Mouse (Mus musculus) right cerebral cortex, adult 18-20 months (tissue): ENCODE measurements around the gene Arpc4.

Source experiments
- DNase-seq: peaks from one replicate; pipeline ENCODE4 v3.0.0; 2022; ENCODE audit warnings: mixed read lengths

The Arpc4 gene

GRCm38 (mm10) chr6:113410001-113410400, 32.1 kb downstream of the Arpc4 start:
- no peak for DNase-seq

GRCm38 (mm10) chr6:113416416-113416815, 38.5 kb downstream of the Arpc4 start:
- no peak for DNase-seq

- DNase-seq = no peak
These were observed 40.7 kb downstream of the Arpc4 start for GRCm38 (mm10) chr6:113418441-113419198.

- DNase-seq = peak; percentile 97
These were observed 41.3 kb downstream of the Arpc4 start, which contains the start of gene Rpusd3 for GRCm38 (mm10) chr6:113419199-113419587. Gene Rpusd3 (minus strand): TSS chr6:113419340.

GRCm38 (mm10) chr6:113423000-113423399, 45.1 kb downstream of the Arpc4 start:
- no peak for DNase-seq

GRCm38 (mm10) chr6:113424187-113424586, 46.3 kb downstream of the Arpc4 start:
- DNase-seq = no peak

- no peak for DNase-seq
These were observed 48.8 kb downstream of the Arpc4 start for GRCm38 (mm10) chr6:113426696-113427095.

GRCm38 (mm10) chr6:113427397-113427796, 49.5 kb downstream of the Arpc4 start:
- no peak for DNase-seq

- no peak for DNase-seq
These were observed 50.1 kb downstream of the Arpc4 start for GRCm38 (mm10) chr6:113428006-113428405.

GRCm38 (mm10) chr6:113429965-113430364, 52.0 kb downstream of the Arpc4 start:
- no peak for DNase-seq

- no peak for DNase-seq
These were observed 52.9 kb downstream of the Arpc4 start for GRCm38 (mm10) chr6:113430846-113431245.

GRCm38 (mm10) chr6:113431801-113432200, 53.9 kb downstream of the Arpc4 start:
- no peak for DNase-seq

- no peak for DNase-seq
These were observed 55.7 kb downstream of the Arpc4 start for GRCm38 (mm10) chr6:113433661-113434060.

- no peak for DNase-seq
These were observed 56.8 kb downstream of the Arpc4 start for GRCm38 (mm10) chr6:113434691-113435090.

GRCm38 (mm10) chr6:113435664-113436205, 57.8 kb downstream of the Arpc4 start, which contains the start of gene Cidec:
Gene Cidec (minus strand): TSS chr6:113435760.
- DNase-seq = no peak

GRCm38 (mm10) chr6:113437135-113437534, 59.2 kb downstream of the Arpc4 start:
- no peak for DNase-seq

GRCm38 (mm10) chr6:113438721-113439430, 61.0 kb downstream of the Arpc4 start:
- no peak for DNase-seq
